Mouse (Mus musculus) heart, embryonic 14.5 days (tissue): ENCODE measurements around the gene Dnajc15. TPM values are rescaled to one million over a fixed set of nuclear protein-coding genes. Genes with fewer than 3 reads are reported as not detected.

Experiments
- ATAC-seq: fragments of 200-750 bp; cut with Nextera tagmentation; 2 replicates; pipeline ENCODE4 v1.8.0; 2017; ENCODE audit warnings: low read depth, moderate TSS enrichment; ENCODE audit not compliant: insufficient number of reproducible peaks, insufficient read depth, low FRiP score
- H3K27ac ChIP-seq, 2 experiments: fragments of 200-500 bp in 1 of 2; fragments of 300-500 bp in 1 of 2; sonication (generic) in 1 of 2; replicated peaks in 1 of 2; 2 replicates each; pipeline ENCODE4 v1.5.1; 2012 to 2014; ENCODE audit warnings: low read depth in 2 of 2, low read length in 2 of 2, control low read depth in 1 of 2, mild to moderate bottlenecking in 1 of 2, mixed read lengths in 1 of 2; ENCODE audit not compliant: control insufficient read depth in 1 of 2, insufficient read depth in 1 of 2
- H3K27me3 ChIP-seq: fragments of 300-500 bp; sonication (generic); 2 replicates; pipeline ENCODE4 v1.6.1; 2014; ENCODE audit warnings: mild to moderate bottlenecking, low read length, control low read depth; ENCODE audit not compliant: control insufficient read depth, insufficient read depth
- H3K36me3 ChIP-seq: fragments of 300-500 bp; sonication (generic); 2 replicates; pipeline ENCODE4 v1.6.1; 2014; ENCODE audit warnings: mild to moderate bottlenecking, control low read depth, low read length, mixed read lengths; ENCODE audit not compliant: control insufficient read depth, insufficient read depth
- H3K4me1 ChIP-seq, 2 experiments: fragments of 200-500 bp in 1 of 2; fragments of 300-500 bp in 1 of 2; sonication (generic) in 1 of 2; 2 replicates each; pipeline ENCODE4 v1.6.1; 2012 to 2014; ENCODE audit warnings: low read length in 2 of 2, control low read depth in 1 of 2, mixed read lengths in 1 of 2; ENCODE audit not compliant: control insufficient read depth in 2 of 2, insufficient read depth in 2 of 2
- H3K4me2 ChIP-seq: fragments of 300-500 bp; sonication (generic); 2 replicates; pipeline ENCODE4 v1.6.1; 2014; ENCODE audit warnings: mild to moderate bottlenecking, low read length
- H3K4me3 ChIP-seq, 2 experiments: fragments of 200-500 bp in 1 of 2; fragments of 300-500 bp in 1 of 2; sonication (generic) in 1 of 2; 2 replicates each; pipeline ENCODE4 v1.5.1; 2012 to 2014; ENCODE audit warnings: low read length in 2 of 2, mild to moderate bottlenecking in 2 of 2, control low read depth in 1 of 2, low read depth in 1 of 2, moderate library complexity in 1 of 2; ENCODE audit not compliant: control insufficient read depth in 1 of 2, insufficient read depth in 1 of 2
- H3K9ac ChIP-seq: fragments of 300-500 bp; sonication (generic); 2 replicates; pipeline ENCODE4 v1.6.1; 2014; ENCODE audit warnings: mild to moderate bottlenecking, low read length
- H3K9me3 ChIP-seq: fragments of 300-500 bp; sonication (generic); 2 replicates; pipeline ENCODE4 v1.6.1; 2016; ENCODE audit warnings: low read length, control low read depth; ENCODE audit not compliant: control insufficient read depth
- WGBS: fragments of 180-500 bp; shearing (Covaris S2); extraction: QIAGEN DNeasy Blood & Tissue Kit; methylation state at CpG from one replicate; pipeline ENCODE4 v1.1.7; 2014; 5-methylcytosine and 5-hydroxymethylcytosine counted together
- polyA plus RNA-seq: library from polyadenylated mRNA; unstranded; fragments of >200 nt; fragmentation: Nextera tagmentation; extraction: Ambion mirVana; gene quantifications from 2 replicates; pipeline ENCODE4 v1.2.1, GENCODE M21; 2014

The Dnajc15 gene
- polyA plus RNA-seq, 1 experiment from 2014 or later = 179 TPM

DNA sequence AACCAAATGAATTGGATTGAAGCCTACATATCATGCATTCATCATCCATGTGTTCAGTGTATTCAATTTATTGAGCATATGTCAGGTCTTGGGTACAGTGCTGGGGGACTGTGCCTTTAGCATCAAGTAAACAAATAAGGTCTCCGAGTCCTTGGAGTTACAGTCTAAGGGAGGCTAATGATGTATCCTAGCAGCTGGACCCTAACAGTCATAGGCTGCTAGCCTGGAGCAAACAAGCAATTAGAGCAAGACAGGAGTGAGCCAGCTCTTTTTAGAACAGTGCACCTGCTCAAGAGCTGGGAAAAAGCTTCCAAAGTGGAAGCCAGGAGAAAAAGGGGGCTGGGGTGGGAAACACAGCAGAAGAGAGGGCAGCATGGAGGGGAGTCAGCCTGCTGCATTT, 1.3 kb upstream of the Dnajc15 start:
- no peaks in the 10 kb centered on the region for H3K27me3 ChIP-seq
- H3K4me2 ChIP-seq = no peak overlapping the region
- no peaks in the 10 kb centered on the region for H3K36me3 ChIP-seq
- peaks cover 2 to 11% of the 10 kb centered on the region in 2 experiments; a peak in 2 of 4 replicates for H3K4me1 ChIP-seq
- H3K9me3 ChIP-seq = no peaks in the 10 kb centered on the region
- ATAC-seq = no peak
- 95% methylated on average over 1 of the region's 1 CpGs for WGBS
- no peak overlapping the region for H3K4me3 ChIP-seq
- no peak overlapping the region for H3K9ac ChIP-seq
- no peak overlapping the region for H3K27ac ChIP-seq

GRCm38 (mm10) chr14:77871380-77871975, 3.4 kb downstream of the Dnajc15 start:
- 92% methylated on average over 6 of the region's 6 CpGs for WGBS
- no peak for ATAC-seq

GRCm38 (mm10) chr14:77870926-77871325, 4.0 kb downstream of the Dnajc15 start:
- no peak for ATAC-seq
- Histone ChIP-seq H3K4me1 (peaks cover 2 to 11% of the 10 kb centered on the region in 2 experiments; a peak in 2 of 4 replicates), H3K9ac (no peak overlapping the region), H3K4me2 (no peak overlapping the region), H3K4me3 (no peak overlapping the region), H3K27ac (no peak overlapping the region), H3K9me3 (no peaks in the 10 kb centered on the region), H3K36me3 (peaks cover 7% of the 10 kb centered on the region; the same call in 1 of the 2 replicates), H3K27me3 (no peaks in the 10 kb centered on the region)
- 83% methylated on average over 3 of the region's 3 CpGs for WGBS

More at GRCm38 (mm10) chr14:77871380-77871975, 3.4 kb downstream of the Dnajc15 start:
- Histone ChIP-seq H3K27ac (no peak overlapping the region), H3K4me1 (peaks cover 2 to 11% of the 10 kb centered on the region in 2 experiments; a peak in 2 of 4 replicates), H3K9me3 (no peaks in the 10 kb centered on the region), H3K4me3 (no peak overlapping the region), H3K4me2 (no peak overlapping the region), H3K27me3 (no peaks in the 10 kb centered on the region), H3K9ac (no peak overlapping the region), H3K36me3 (peaks cover 7% of the 10 kb centered on the region; the same call in 1 of the 2 replicates)

DNA sequence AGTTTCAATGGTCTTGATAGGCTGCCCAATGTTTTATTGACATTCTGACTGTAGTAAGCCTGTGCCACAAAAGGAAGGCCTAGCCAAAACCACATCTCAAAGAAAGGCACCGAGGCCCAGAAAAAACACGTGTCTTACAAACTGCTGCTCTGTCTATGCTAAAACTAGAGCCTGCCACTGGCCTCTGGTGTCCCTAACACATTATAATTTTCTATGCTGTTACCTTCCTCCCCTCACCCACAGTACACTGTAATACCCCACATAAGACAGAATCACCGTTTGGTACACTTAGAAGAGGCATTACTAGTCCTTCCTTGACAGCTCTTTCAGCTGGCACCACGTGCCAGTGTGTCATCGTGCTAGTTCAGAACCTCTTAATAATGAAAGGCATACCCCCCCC, 7.3 kb downstream of the Dnajc15 start:
- H3K27me3 ChIP-seq = no peaks in the 10 kb centered on the region
- no peaks in the 10 kb centered on the region for H3K9me3 ChIP-seq
- no peaks in the 10 kb centered on the region for H3K4me1 ChIP-seq
- H3K9ac ChIP-seq = no peak overlapping the region
- H3K27ac ChIP-seq = no peak overlapping the region
- H3K4me2 ChIP-seq = no peak overlapping the region
- no peak for ATAC-seq
- H3K4me3 ChIP-seq = no peak overlapping the region
- peaks cover 7% of the 10 kb centered on the region; the same call in 1 of the 2 replicates for H3K36me3 ChIP-seq
- WGBS = 91% methylated on average over 5 of the region's 5 CpGs

- no peak overlapping the region for H3K4me2 ChIP-seq
- WGBS = 91% methylated on average over 6 of the region's 6 CpGs
- H3K36me3 ChIP-seq = no peaks in the 10 kb centered on the region
- H3K27ac ChIP-seq = no peak overlapping the region
- no peaks in the 10 kb centered on the region for H3K27me3 ChIP-seq
- no peak overlapping the region for H3K4me3 ChIP-seq
- H3K9me3 ChIP-seq = no peaks in the 10 kb centered on the region
- no peaks in the 10 kb centered on the region for H3K4me1 ChIP-seq
- ATAC-seq = no peak
- no peak overlapping the region for H3K9ac ChIP-seq
Observed at GRCm38 (mm10) chr14:77864510-77864909, 10.4 kb downstream of the Dnajc15 start.

GRCm38 (mm10) chr14:77864051-77864450, 10.9 kb downstream of the Dnajc15 start:
- Histone ChIP-seq H3K4me1 (no peaks in the 10 kb centered on the region), H3K4me2 (no peak overlapping the region), H3K9ac (no peak overlapping the region), H3K27ac (no peak overlapping the region), H3K36me3 (no peaks in the 10 kb centered on the region), H3K4me3 (no peak overlapping the region), H3K27me3 (no peaks in the 10 kb centered on the region), H3K9me3 (no peaks in the 10 kb centered on the region)
- 71% methylated on average over 3 of the region's 3 CpGs for WGBS
- no peak for ATAC-seq

DNA sequence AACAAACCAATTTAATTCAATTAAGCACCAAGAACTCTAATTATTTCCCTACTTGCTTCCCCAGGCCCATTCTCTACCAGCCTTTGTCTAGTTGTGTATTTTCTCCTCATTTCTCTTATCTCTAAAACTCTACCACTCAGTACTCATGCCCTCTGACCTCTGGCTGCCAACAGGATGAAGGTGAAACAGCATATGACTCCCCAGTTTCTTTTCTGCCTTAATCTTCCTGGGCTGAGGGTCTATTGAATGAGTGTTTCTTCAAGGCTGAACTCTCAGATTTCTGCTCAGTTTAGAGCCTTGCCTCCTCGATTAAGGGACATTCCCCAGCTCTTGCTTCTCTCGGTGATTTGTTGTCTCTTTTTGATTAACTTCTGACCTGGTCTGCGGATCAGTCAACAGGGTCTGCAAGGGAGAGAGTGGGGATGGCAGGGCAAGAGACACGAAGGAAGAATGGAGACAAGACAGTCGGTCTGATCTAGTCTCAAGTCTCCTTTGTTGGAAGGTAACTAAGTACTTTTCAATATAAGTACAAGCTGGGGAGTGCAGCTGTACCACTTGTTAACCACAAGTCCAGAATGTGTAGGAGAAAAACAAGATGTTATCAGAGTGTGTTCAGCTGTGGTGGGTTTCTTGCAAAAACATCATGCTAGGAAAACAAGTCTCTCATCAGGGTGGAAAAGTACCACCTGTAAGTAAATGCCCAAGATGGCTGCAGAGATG, 13.9 kb downstream of the Dnajc15 start:
- Histone ChIP-seq H3K9ac (no peak overlapping the region), H3K36me3 (no peaks in the 10 kb centered on the region), H3K9me3 (no peaks in the 10 kb centered on the region), H3K4me2 (no peak overlapping the region), H3K27me3 (no peaks in the 10 kb centered on the region), H3K4me3 (no peak overlapping the region), H3K27ac (no peak overlapping the region), H3K4me1 (no peaks in the 10 kb centered on the region)
- WGBS = 62% methylated on average over 5 of the region's 5 CpGs
- no peak for ATAC-seq
